Mouse (Mus musculus): ENCODE measurements around the gene Ppp1r9a.
A peak's percentile ranks its signal among the peaks of the same experiment; 100 is the strongest.

Ppp1r9a gene

GRCm38 (mm10) chr6:5104238-5104637, 201.5 kb downstream of the Ppp1r9a start:
- DNase-seq (ENCODE audit: low spot score), result no peak

GRCm38 (mm10) chr6:5108494-5108893, 205.8 kb downstream of the Ppp1r9a start:
- no peak for DNase-seq (ENCODE audit: low spot score)

GRCm38 (mm10) chr6:5109925-5110714, 207.4 kb downstream of the Ppp1r9a start:
- peak; percentile 90 for DNase-seq (ENCODE audit: low spot score)

GRCm38 (mm10) chr6:5110715-5111048, 208.0 kb downstream of the Ppp1r9a start:
- no peak for DNase-seq (ENCODE audit: low spot score)

- DNase-seq (ENCODE audit: low spot score), result no peak
These were observed 210.4 kb downstream of the Ppp1r9a start for GRCm38 (mm10) chr6:5113103-5113502.

- DNase-seq (ENCODE audit: low spot score), result no peak
These were observed 211.0 kb downstream of the Ppp1r9a start for GRCm38 (mm10) chr6:5113734-5114133.

GRCm38 (mm10) chr6:5114857-5115256, 212.1 kb downstream of the Ppp1r9a start:
- DNase-seq (ENCODE audit: low spot score), result no peak

GRCm38 (mm10) chr6:5119181-5119910, 216.6 kb downstream of the Ppp1r9a start:
- DNase-seq (ENCODE audit: low spot score), result no peak

GRCm38 (mm10) chr6:5120229-5120628, 217.5 kb downstream of the Ppp1r9a start:
- no peak for DNase-seq (ENCODE audit: low spot score)

- DNase-seq (ENCODE audit: low spot score), result no peak
These were observed 226.8 kb downstream of the Ppp1r9a start for GRCm38 (mm10) chr6:5129364-5130093.

GRCm38 (mm10) chr6:5134986-5135385, 232.3 kb downstream of the Ppp1r9a start:
- no peak for DNase-seq (ENCODE audit: low spot score)

GRCm38 (mm10) chr6:5136046-5136445, 233.3 kb downstream of the Ppp1r9a start:
- no peak for DNase-seq (ENCODE audit: low spot score)

- no peak for DNase-seq (ENCODE audit: low spot score)
These were observed 236.3 kb downstream of the Ppp1r9a start for GRCm38 (mm10) chr6:5138875-5139631.

GRCm38 (mm10) chr6:5139666-5140065, 236.9 kb downstream of the Ppp1r9a start:
- no peak for DNase-seq (ENCODE audit: low spot score)

GRCm38 (mm10) chr6:5147488-5148142, 244.9 kb downstream of the Ppp1r9a start:
- no peak for DNase-seq (ENCODE audit: low spot score)

- DNase-seq (ENCODE audit: low spot score), result peak; percentile 47
These were observed 247.2 kb downstream of the Ppp1r9a start for GRCm38 (mm10) chr6:5149941-5150340.

GRCm38 (mm10) chr6:5151171-5151570, 248.5 kb downstream of the Ppp1r9a start:
- peak; percentile 50 for DNase-seq (ENCODE audit: low spot score)

GRCm38 (mm10) chr6:5152185-5152584, 249.5 kb downstream of the Ppp1r9a start:
- no peak for DNase-seq (ENCODE audit: low spot score)

- no peak for DNase-seq (ENCODE audit: low spot score)
These were observed 252.1 kb downstream of the Ppp1r9a start for GRCm38 (mm10) chr6:5154786-5155185.

GRCm38 (mm10) chr6:5155313-5155927, 252.7 kb downstream of the Ppp1r9a start:
- no peak for DNase-seq (ENCODE audit: low spot score)
